ENCODE assay signal across 7 mouse cellular contexts in the genomic region with DNA sequence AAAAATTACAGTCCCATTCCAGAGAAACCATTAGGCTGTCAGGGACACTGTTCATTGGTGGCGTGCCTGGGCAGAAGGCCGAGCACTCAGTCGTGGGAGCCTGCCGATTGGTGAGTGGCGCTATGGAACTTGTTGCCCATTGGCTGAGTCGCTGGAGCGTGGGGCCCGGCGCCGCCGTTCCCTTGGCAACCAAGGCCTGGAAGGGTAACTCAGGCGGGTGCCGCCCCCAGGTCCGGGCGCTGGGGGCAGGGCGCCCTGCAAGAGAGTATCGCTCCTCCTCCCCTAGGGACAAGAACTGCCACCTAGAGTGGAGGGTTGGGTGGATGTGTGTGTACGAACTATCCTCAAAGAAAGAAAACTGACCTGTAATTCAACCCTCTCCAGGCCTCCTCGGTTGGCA. TPM values are rescaled to one million over a fixed set of nuclear protein-coding genes. Genes with fewer than 3 reads are reported as not detected.
DNase-seq lines count a peak whose midpoint lies in the region; ATAC-seq and TF ChIP-seq lines count a peak whose summit lies in the region.

No protein-coding gene starts in this region.

- peak; percentile 22 for TF ChIP-seq CTCF in intestine, postnatal 0 days (IDR thresholded peaks at IDR 0.05; ENCODE audit: low read depth)

- H3K9me3 ChIP-seq in intestine, postnatal 0 days (ENCODE audit: control insufficient read depth): no peaks in the 10 kb centered on the region
- H3K9me3 ChIP-seq in midbrain, embryonic 11.5 days (ENCODE audit: control insufficient read depth, low read length): no peaks in the 10 kb centered on the region

- peak overlapping the region; percentile 25 for H3K4me3 ChIP-seq in intestine, postnatal 0 days (ENCODE audit: low read depth, low read length)
- peak overlapping the region; percentile 23 for H3K4me3 ChIP-seq in midbrain, embryonic 11.5 days (ENCODE audit: low read depth, low read length)

- under 1% methylated on average over 19 of the region's 19 CpGs for WGBS in intestine, postnatal 0 days
- WGBS in midbrain, embryonic 11.5 days: under 1% methylated on average over 19 of the region's 19 CpGs

- ATAC-seq in intestine, postnatal 0 days: peak; percentile 97
- peak; percentile 95 for ATAC-seq in midbrain, embryonic 11.5 days (ENCODE audit: low FRiP score)

- no peaks in the 10 kb centered on the region for H3K27me3 ChIP-seq in intestine, postnatal 0 days (replicated peaks; ENCODE audit: control insufficient read depth, insufficient read depth, low read length)
- H3K27me3 ChIP-seq in midbrain, embryonic 11.5 days (ENCODE audit: control insufficient read depth, insufficient read depth, low read length): no peaks in the 10 kb centered on the region

- intact Hi-C loops in left cerebral cortex, postnatal 36 days (cut with DNase I): no loop called here

- no peaks in the 10 kb centered on the region for H3K36me3 ChIP-seq in intestine, postnatal 0 days (ENCODE audit: control insufficient read depth, insufficient read depth)
- H3K36me3 ChIP-seq in midbrain, embryonic 11.5 days (ENCODE audit: control insufficient read depth, insufficient read depth, low read length): no peaks in the 10 kb centered on the region

- peak overlapping the region; percentile 62 for H3K4me2 ChIP-seq in intestine, postnatal 0 days (replicated peaks; ENCODE audit: low read depth)
- H3K4me2 ChIP-seq in midbrain, embryonic 11.5 days: peak overlapping the region; percentile 56

- no peak overlapping the region for H3K27ac ChIP-seq in intestine, postnatal 0 days (ENCODE audit: low read depth, low read length)
- H3K27ac ChIP-seq in midbrain, embryonic 11.5 days (ENCODE audit: low read depth, low read length): peak overlapping the region; percentile 41

- no peaks in the 10 kb centered on the region; the same call in 1 of the 2 replicates for H3K4me1 ChIP-seq in intestine, postnatal 0 days (replicated peaks; ENCODE audit: control insufficient read depth, insufficient read depth, low read length)
- H3K4me1 ChIP-seq in midbrain, embryonic 11.5 days (ENCODE audit: control insufficient read depth, insufficient read depth, low read length): peaks cover 19% of the 10 kb centered on the region

- H3K9ac ChIP-seq in intestine, postnatal 0 days (ENCODE audit: low read depth, low read length): no peak overlapping the region
- peak overlapping the region; percentile 34 for H3K9ac ChIP-seq in midbrain, embryonic 11.5 days (ENCODE audit: low read length)

- peak; percentile 97 for DNase-seq in adrenal gland, adult 8-10 months
- peak; percentile 94 for DNase-seq in embryo, embryonic 9.5 days (ENCODE audit: extremely low spot score)
- peak; percentile 88 to 95 for DNase-seq in gastrocnemius, postnatal 4 days (ENCODE audit: low spot score in 2 of 2)
- peak; percentile 97 for DNase-seq in left cerebral cortex, postnatal 36 days (ENCODE audit: low spot score in 2 of 2)
- DNase-seq in midbrain, embryonic 11.5 days (ENCODE audit: low spot score, missing footprints): peak; percentile 98
- DNase-seq in skeletal muscle tissue, adult 2 months (ENCODE audit: low read depth, low spot score): peak; percentile 84

RNA-seq across cellular contexts. Expression of a gene that starts 8.3 kb away (rescaled TPM):
- total RNA-seq in adrenal gland, adult 8-10 months (2022): 10 to 100 TPM in 3 of 4 experiments, 1 to 10 TPM in 1; 9.9 to 16.8 (median 12.6) TPM
- 10 to 100 TPM; 17.6 TPM for total RNA-seq in gastrocnemius, postnatal 4 days (2021)
- polyA plus RNA-seq in intestine, postnatal 0 days (2015; fragmentation: Nextera tagmentation; extraction: Ambion mirVana): 2.8 and 3.1 TPM in 2 replicates
- total RNA-seq in left cerebral cortex, postnatal 36 days (2021): 10 to 100 TPM; 14.7 to 15.6 TPM
- 16.9 and 17.8 TPM in 2 replicates for polyA plus RNA-seq in midbrain, embryonic 11.5 days (2014; fragmentation: Nextera tagmentation; extraction: Ambion mirVana)

RNA-seq across cellular contexts. Expression of a gene that starts 8.7 kb away (rescaled TPM):
- 10 to 100 TPM in 1 of 4 experiments, 1 to 10 TPM in 3; 7.9 to 11.2 (median 9.2) TPM for total RNA-seq in adrenal gland, adult 8-10 months (2022)
- total RNA-seq in gastrocnemius, postnatal 4 days (2021): 10 to 100 TPM; 12.3 to 13.6 TPM
- 15.7 and 18.1 TPM in 2 replicates for polyA plus RNA-seq in intestine, postnatal 0 days (2015; fragmentation: Nextera tagmentation; extraction: Ambion mirVana)
- total RNA-seq in left cerebral cortex, postnatal 36 days (2021): 10 to 100 TPM in 1 of 2 experiments, 1 to 10 TPM in 1; 9.5 to 11.3 TPM
- 52.0 and 55.0 TPM in 2 replicates for polyA plus RNA-seq in midbrain, embryonic 11.5 days (2014; fragmentation: Nextera tagmentation; extraction: Ambion mirVana)

RNA-seq across cellular contexts. Expression of a gene that starts 9.3 kb away (rescaled TPM):
- under 1 TPM; 0.32 to 0.51 (median 0.42) TPM for total RNA-seq in adrenal gland, adult 8-10 months (2022)
- under 1 TPM; 0.15 to 0.18 TPM for total RNA-seq in gastrocnemius, postnatal 4 days (2021)
- 0.34 and 0.37 TPM in 2 replicates for polyA plus RNA-seq in intestine, postnatal 0 days (2015; fragmentation: Nextera tagmentation; extraction: Ambion mirVana)
- 1 to 10 TPM; 2.1 to 3.6 TPM for total RNA-seq in left cerebral cortex, postnatal 36 days (2021)
- 0.40 and 0.93 TPM in 2 replicates for polyA plus RNA-seq in midbrain, embryonic 11.5 days (2014; fragmentation: Nextera tagmentation; extraction: Ambion mirVana)

RNA-seq across cellular contexts. Expression of a gene that starts 29.7 kb away (rescaled TPM):
- total RNA-seq in adrenal gland, adult 8-10 months (2022): 10 to 100 TPM in 1 of 4 experiments, 1 to 10 TPM in 3; 5.3 to 11.3 (median 8.1) TPM
- total RNA-seq in gastrocnemius, postnatal 4 days (2021): under 1 TPM in 1 of 2 experiments, not detected in 1; 0.23 TPM
- 4.1 and 4.7 TPM in 2 replicates for polyA plus RNA-seq in intestine, postnatal 0 days (2015; fragmentation: Nextera tagmentation; extraction: Ambion mirVana)
- total RNA-seq in left cerebral cortex, postnatal 36 days (2021): 10 to 100 TPM; 66.2 to 81.9 TPM
- 5.3 and 6.2 TPM in 2 replicates for polyA plus RNA-seq in midbrain, embryonic 11.5 days (2014; fragmentation: Nextera tagmentation; extraction: Ambion mirVana)

RNA-seq across cellular contexts. Expression of a gene that starts 58.3 kb away (rescaled TPM):
- not detected for total RNA-seq in adrenal gland, adult 8-10 months (2022)
- total RNA-seq in gastrocnemius, postnatal 4 days (2021): not detected
- not detected in 2 replicates for polyA plus RNA-seq in intestine, postnatal 0 days (2015; fragmentation: Nextera tagmentation; extraction: Ambion mirVana)
- total RNA-seq in left cerebral cortex, postnatal 36 days (2021): not detected
- not detected in 2 replicates for polyA plus RNA-seq in midbrain, embryonic 11.5 days (2014; fragmentation: Nextera tagmentation; extraction: Ambion mirVana)
